Mouse (Mus musculus): ENCODE data around the gene Lyrm1.

GRCm38 (mm10) chr7:119879171-119879570 lies 16.5 kb upstream of the Lyrm1 start:
- TF ChIP-seq GATA1 (IDR thresholded peaks at IDR 0.05; ENCODE audit: low read length) (no peak), TAL1 (IDR thresholded peaks at IDR 0.05; ENCODE audit: low read length) (no peak)

Data from erythroblast, embryonic 14.5 days (primary cell).